Mouse (Mus musculus) neutrophil, adult 65 days (primary cell): ENCODE results near the gene Fut9. TPM values are rescaled to one million over a fixed set of nuclear protein-coding genes. Genes with fewer than 3 reads are reported as not detected.

Source experiments
- total RNA-seq: library from RNA; stranded (reverse); gene quantifications from 2 replicates; pipeline ENCODE4 v1.2.4, GENCODE M21; 2023

Gene Fut9
- not detected in 2 replicates for total RNA-seq

DNA sequence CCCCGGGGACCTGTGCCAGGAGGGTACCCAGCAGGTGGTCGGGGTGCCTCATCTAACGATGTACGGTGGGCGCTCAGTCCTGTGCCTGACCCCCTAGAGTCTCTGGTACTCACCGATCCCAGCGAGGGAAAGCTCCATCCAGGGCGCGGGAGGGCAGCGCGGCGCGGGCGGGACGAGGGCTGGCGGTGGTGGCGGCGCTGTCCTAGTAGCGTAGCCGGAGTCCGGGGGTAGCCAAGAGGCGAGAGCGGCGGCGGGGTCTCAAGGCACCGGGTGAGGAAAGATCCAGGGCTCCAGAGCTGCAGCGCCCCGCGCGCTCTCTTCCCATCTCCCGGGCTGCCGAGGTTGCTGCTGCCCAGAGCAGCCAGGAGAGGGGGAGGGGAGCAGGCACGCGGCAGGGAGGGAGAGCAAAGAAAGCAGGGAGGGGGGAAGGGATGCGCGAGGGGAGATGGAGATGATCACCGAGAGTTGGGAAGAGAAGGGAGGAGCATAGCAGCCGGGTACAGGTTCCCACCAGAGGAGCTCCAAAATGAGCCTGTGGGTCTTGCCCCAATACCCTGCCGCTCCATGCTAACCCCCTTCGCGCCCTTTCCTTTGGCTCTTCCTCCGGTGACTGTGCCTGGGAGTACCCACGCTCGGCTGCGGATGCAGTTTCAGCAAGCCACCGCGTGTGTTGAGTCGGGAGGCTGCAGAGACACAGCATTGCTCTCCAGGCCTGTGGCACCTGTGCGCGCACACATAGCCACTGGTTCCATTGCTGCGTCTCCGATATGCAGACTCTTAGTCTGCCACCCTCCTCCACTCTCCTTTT, at the start of gene Fut9:
TSS of gene Fut9 (minus strand) at position 769 of the 808 bp plus-strand sequence.

